7 mouse cellular contexts compared by ENCODE assay signal in the genomic region with DNA sequence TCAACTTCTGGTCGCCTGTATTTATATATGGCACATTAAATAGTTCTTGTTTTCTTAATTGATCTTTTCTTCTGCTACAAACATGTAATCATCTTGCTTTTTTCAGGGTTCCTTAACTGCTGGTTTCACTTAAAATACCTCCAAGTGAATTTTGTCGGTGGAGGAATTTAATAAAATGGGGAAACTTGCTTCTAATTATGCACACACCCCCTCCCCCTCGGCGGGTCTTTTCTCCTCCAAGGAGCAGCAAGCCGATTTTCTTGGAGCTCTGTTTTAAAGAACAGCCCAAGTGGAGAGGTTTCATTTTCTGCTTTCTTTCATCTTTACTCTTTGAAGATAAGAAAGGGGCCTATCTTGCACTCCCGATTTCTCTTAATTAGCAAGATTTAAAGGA. TPM values are rescaled to one million over a fixed set of nuclear protein-coding genes. Genes with fewer than 3 reads are reported as not detected.
DNase-seq lines count a peak whose midpoint lies in the region; ATAC-seq and TF ChIP-seq lines count a peak whose summit lies in the region.

No protein-coding gene starts in this region.

- H3K27me3 ChIP-seq in spleen, adult 2 months (ENCODE audit: control insufficient read depth, insufficient read depth, low read length): no peaks in the 10 kb centered on the region
- H3K27me3 ChIP-seq in forebrain, embryonic 14.5 days (replicated peaks; ENCODE audit: control insufficient read depth, insufficient read depth, low read length): no peaks in the 10 kb centered on the region
- H3K27me3 ChIP-seq in liver, embryonic 11.5 days (replicated peaks; ENCODE audit: control insufficient read depth, insufficient read depth, low read length): peaks cover 10% of the 10 kb centered on the region; the same call in 1 of the 2 replicates
- H3K27me3 ChIP-seq in stomach, postnatal 0 days (ENCODE audit: control insufficient read depth, insufficient read depth, low read length): no peaks in the 10 kb centered on the region

- H3K36me3 ChIP-seq in spleen, adult 2 months (ENCODE audit: control insufficient read depth, insufficient read depth, low read length): no peaks in the 10 kb centered on the region
- 0 out of 2 replicates have a peak, but pooled peaks cover 4% of the 10 kb centered on the region for H3K36me3 ChIP-seq in forebrain, embryonic 14.5 days (ENCODE audit: control insufficient read depth, insufficient read depth, low read length)
- peaks cover 2% of the 10 kb centered on the region; the same call in 1 of the 2 replicates for H3K36me3 ChIP-seq in liver, embryonic 11.5 days (ENCODE audit: control insufficient read depth, insufficient read depth, low read length)
- no peaks in the 10 kb centered on the region for H3K36me3 ChIP-seq in stomach, postnatal 0 days (ENCODE audit: control insufficient read depth, insufficient read depth, low read length)

- WGBS in spleen, adult 2 months: under 1% methylated on average over 6 of the region's 6 CpGs
- 0% methylated on average over 6 of the region's 6 CpGs for WGBS in forebrain, embryonic 14.5 days
- WGBS in liver, embryonic 11.5 days: 3% methylated on average over 6 of the region's 6 CpGs
- 0% methylated on average over 6 of the region's 6 CpGs for WGBS in stomach, postnatal 0 days

- no peak for TF ChIP-seq CTCF in spleen, adult 2 months (IDR thresholded peaks at IDR 0.05; ENCODE audit: extremely low read depth, insufficient read depth, insufficient read length, insufficient replicate concordance)
- no peak for TF ChIP-seq CTCF in stomach, postnatal 0 days (IDR thresholded peaks at IDR 0.05; ENCODE audit: low read depth)

- DNase-seq in spleen, adult 2 months (ENCODE audit: low read depth in 1 of 2, low spot score in 2 of 2): no peak
- no peak for DNase-seq in spleen, postnatal 4 days (ENCODE audit: low spot score in 2 of 2)
- peak; percentile 79 for DNase-seq in forebrain, embryonic 14.5 days (ENCODE audit: low spot score)
- DNase-seq in liver, embryonic 11.5 days (ENCODE audit: low spot score): no peak
- DNase-seq in stomach, postnatal 0 days (ENCODE audit: low spot score): no peak
- no peak for DNase-seq in layer of hippocampus, adult 8-10 months (ENCODE audit: low spot score in 2 of 2)
- no peak for DNase-seq in adrenal gland, postnatal 36 days

- peak overlapping the region; percentile 72 for H3K9ac ChIP-seq in forebrain, embryonic 14.5 days (ENCODE audit: low read length)
- no peak overlapping the region for H3K9ac ChIP-seq in liver, embryonic 11.5 days (ENCODE audit: low read depth, low read length)
- H3K9ac ChIP-seq in stomach, postnatal 0 days (ENCODE audit: low read length): peak overlapping the region; percentile 71; the same call in 1 of the 2 replicates

- peak; percentile 36 for ATAC-seq in forebrain, embryonic 14.5 days
- ATAC-seq in liver, embryonic 11.5 days (replicated peaks; ENCODE audit: low FRiP score): no peak
- no peak for ATAC-seq in stomach, postnatal 0 days (ENCODE audit: low FRiP score, low TSS enrichment)

- no peak for TF ChIP-seq POLR2A in spleen, adult 2 months (IDR thresholded peaks at IDR 0.05; ENCODE audit: low read depth, low read length)

- H3K4me3 ChIP-seq in spleen, adult 2 months (ENCODE audit: extremely low read depth, insufficient read depth, insufficient read length): 0 out of 2 replicates have a peak overlapping the region, but pooled peaks have one; percentile 8
- H3K4me3 ChIP-seq in forebrain, embryonic 14.5 days (ENCODE audit: low read depth, low read length): peak overlapping the region; percentile 58
- H3K4me3 ChIP-seq in liver, embryonic 11.5 days (ENCODE audit: low read depth, low read length): peak overlapping the region; percentile 59
- peak overlapping the region; percentile 68 for H3K4me3 ChIP-seq in stomach, postnatal 0 days (ENCODE audit: low read depth, low read length)

- H3K4me1 ChIP-seq in spleen, adult 2 months (ENCODE audit: control insufficient read depth, insufficient read depth, insufficient read length): no peaks in the 10 kb centered on the region
- peaks cover 23% of the 10 kb centered on the region for H3K4me1 ChIP-seq in forebrain, embryonic 14.5 days (ENCODE audit: control insufficient read depth, insufficient read depth, low read length)
- no peaks in the 10 kb centered on the region; the same call in 1 of the 2 replicates for H3K4me1 ChIP-seq in liver, embryonic 11.5 days (replicated peaks; ENCODE audit: control insufficient read depth, insufficient read depth, low read length)
- H3K4me1 ChIP-seq in stomach, postnatal 0 days (replicated peaks; ENCODE audit: control insufficient read depth, insufficient read depth): no peaks in the 10 kb centered on the region

- no peak overlapping the region for H3K27ac ChIP-seq in spleen, adult 2 months (ENCODE audit: insufficient read depth, low read length)
- H3K27ac ChIP-seq in forebrain, embryonic 14.5 days (ENCODE audit: low read depth, low read length): peak overlapping the region; percentile 89; the same call in 1 of the 2 replicates
- no peak overlapping the region for H3K27ac ChIP-seq in liver, embryonic 11.5 days (ENCODE audit: low read depth, low read length)
- H3K27ac ChIP-seq in stomach, postnatal 0 days (replicated peaks): peak overlapping the region; percentile 91

- peak overlapping the region; percentile 70 for H3K4me2 ChIP-seq in forebrain, embryonic 14.5 days (ENCODE audit: low read length)
- peak overlapping the region; percentile 70 for H3K4me2 ChIP-seq in liver, embryonic 11.5 days
- H3K4me2 ChIP-seq in stomach, postnatal 0 days (replicated peaks; ENCODE audit: low read depth): peak overlapping the region; percentile 63

- no peaks in the 10 kb centered on the region for H3K9me3 ChIP-seq in forebrain, embryonic 14.5 days (replicated peaks; ENCODE audit: control insufficient read depth, low read length)
- H3K9me3 ChIP-seq in liver, embryonic 11.5 days (ENCODE audit: control insufficient read depth, low read length): no peaks in the 10 kb centered on the region
- H3K9me3 ChIP-seq in stomach, postnatal 0 days (ENCODE audit: control insufficient read depth, low read length): no peaks in the 10 kb centered on the region

- no peak for TF ChIP-seq EP300 in stomach, postnatal 0 days (optimal IDR thresholded peaks at IDR 0.05)

RNA-seq across cellular contexts. Expression of gene Pcdh18, which starts 0.5 kb away (rescaled TPM):
- polyA plus RNA-seq in spleen, adult 2 months (2012; rRNA removed): 2.7 and 2.8 TPM in 2 replicates
- 23.8 and 26.1 TPM in 2 replicates for polyA plus RNA-seq in forebrain, embryonic 14.5 days (2014; fragmentation: Nextera tagmentation; extraction: Ambion mirVana)
- 19.9 and 22.4 TPM in 2 replicates for polyA plus RNA-seq in liver, embryonic 11.5 days (2014; fragmentation: Nextera tagmentation; extraction: Ambion mirVana)
- 10.7 and 11.3 TPM in 2 replicates for polyA plus RNA-seq in stomach, postnatal 0 days (2015; fragmentation: Nextera tagmentation; extraction: Ambion mirVana)
- 1 to 10 TPM; 2.0 to 3.9 (median 3.0) TPM for total RNA-seq in layer of hippocampus, adult 8-10 months (2022)
- 1 to 10 TPM; 6.5 to 7.2 TPM for total RNA-seq in adrenal gland, postnatal 36 days (2021)

Comparison
In these comparisons a context has a peak if more than half of its experiments do, and no peak if none do; other contexts are left out.
1. H3K27ac ChIP-seq: peak in forebrain, embryonic 14.5 days (single experiment) and stomach, postnatal 0 days (single experiment); none in spleen, adult 2 months (single experiment) and liver, embryonic 11.5 days (single experiment).
2. H3K4me3 ChIP-seq: peak in every context shown above with its lines; median percentile 68 in stomach, postnatal 0 days; 59 in liver, embryonic 11.5 days; 58 in forebrain, embryonic 14.5 days; 8 in spleen, adult 2 months.
3. Peak in every context shown above with its lines, with median percentiles within 50 percentile points of each other: H3K4me2 ChIP-seq.